Mouse (Mus musculus) heart, adult 2 months (tissue): ENCODE results near the gene Kcnip2. TPM values are rescaled to one million over a fixed set of nuclear protein-coding genes. Genes with fewer than 3 reads are reported as not detected.

ENCODE experiments used
- DNase-seq, 2 experiments: peaks; one replicate each; pipeline ENCODE4 v3.0.0; 2021
- H3K27ac ChIP-seq: fragments of 200-600 bp; 2 replicates; pipeline ENCODE4 v1.8.1; 2022
- H3K27me3 ChIP-seq: fragments of 200-500 bp; 2 replicates; pipeline ENCODE4 v1.6.1; 2012; ENCODE audit warnings: mild to moderate bottlenecking, low read length, inconsistent platforms, mixed read lengths; ENCODE audit not compliant: control insufficient read depth, insufficient read depth
- H3K36me3 ChIP-seq: fragments of 200-500 bp; 2 replicates; pipeline ENCODE4 v1.6.1; 2012; ENCODE audit warnings: low read length, inconsistent platforms; ENCODE audit not compliant: control insufficient read depth, insufficient read depth
- H3K4me1 ChIP-seq: fragments of 200-500 bp; 2 replicates; pipeline ENCODE4 v1.6.1; 2011; ENCODE audit warnings: low read length; ENCODE audit not compliant: control insufficient read depth, insufficient read depth
- H3K4me3 ChIP-seq: fragments of 200-600 bp; 2 replicates; pipeline ENCODE4 v1.8.1; 2022
- H3K79me2 ChIP-seq: fragments of 200-500 bp; replicated peaks from 2 replicates; pipeline ENCODE4 v1.6.1; 2012; ENCODE audit warnings: mild to moderate bottlenecking, inconsistent platforms, low read length, moderate library complexity, mixed read lengths; ENCODE audit not compliant: control insufficient read depth, insufficient read depth
- H3K9ac ChIP-seq: fragments of 200-500 bp; 2 replicates; pipeline ENCODE4 v1.6.1; 2012; ENCODE audit warnings: low read depth, mild to moderate bottlenecking, control low read depth, inconsistent platforms, low read length, mixed read lengths
- CTCF ChIP-seq: fragments of 200-600 bp; IDR thresholded peaks from 2 replicates; pipeline ENCODE4 v1.8.1; 2022; ENCODE audit warnings: antibody characterized with exemption, mild to moderate bottlenecking, moderate library complexity
- EP300 ChIP-seq: fragments of 200-500 bp; IDR thresholded peaks from 2 replicates; pipeline ENCODE4 v1.6.1; 2011; ENCODE audit warnings: low read depth, low read length, control low read depth; ENCODE audit not compliant: insufficient read depth
- POLR2A ChIP-seq: fragments of 200-500 bp; IDR thresholded peaks from 2 replicates; pipeline ENCODE4 v1.6.1; 2011; ENCODE audit warnings: mild to moderate bottlenecking, low read depth, low read length, control low read depth; ENCODE audit not compliant: insufficient read depth
- WGBS: fragments of 180-500 bp; shearing (Covaris S2); methylation state at CpG from one replicate; pipeline ENCODE4 v1.1.7; 2018; 5-methylcytosine and 5-hydroxymethylcytosine counted together
- intact Hi-C: fragments of 180-260 bp; cut with DNase I; formaldehyde crosslinking; loops from one replicate; pipeline ENCODE4 v1.15.1; 2025
- polyA plus RNA-seq: library from polyadenylated mRNA; depleted of rRNA; stranded (reverse); fragments of >200 nt; gene quantifications from 2 replicates; pipeline ENCODE4 v1.2.3, GENCODE M21; 2012
- total RNA-seq, 2 experiments: library from RNA; stranded (reverse); gene quantifications; 2 replicates each; pipeline ENCODE4 v1.2.3; 2021

Kcnip2 gene
- total and polyA plus RNA-seq, 3 experiments: 174 to 216 (median 203) TPM

GRCm38 (mm10) chr19:45747028-45747867 is 68.6 kb downstream of the Kcnip2 start:
- no peak overlapping the region for H3K4me3 ChIP-seq
- TF ChIP-seq POLR2A: no peak
- peak; percentile 83 for TF ChIP-seq CTCF
- 0 out of 2 replicates have a peak, but pooled peaks have one; percentile 68 for TF ChIP-seq EP300
- peak; percentile 78 to 86 for DNase-seq
- WGBS: 41% methylated on average over 11 of the region's 11 CpGs
- peaks cover 9% of the 10 kb centered on the region for H3K4me1 ChIP-seq
- H3K9ac ChIP-seq: no peak overlapping the region
- peaks cover 2% of the 10 kb centered on the region; the same call in 1 of the 2 replicates for H3K36me3 ChIP-seq
- H3K79me2 ChIP-seq: no peaks in the 10 kb centered on the region
- H3K27ac ChIP-seq: no peak overlapping the region
- intact Hi-C loops: loop anchor here (2.0 to 5.0 kb wide), 2 partner anchors 90 to 526 kb away; no protein-coding TSS in a partner anchor
- peaks cover 7% of the 10 kb centered on the region for H3K27me3 ChIP-seq

- Histone ChIP-seq H3K79me2 (no peaks in the 10 kb centered on the region), H3K27me3 (peaks cover 12% of the 10 kb centered on the region), H3K4me3 (peak overlapping the region; percentile 0; the same call in 1 of the 2 replicates), H3K9ac (no peak overlapping the region), H3K36me3 (peaks cover 2% of the 10 kb centered on the region; the same call in 1 of the 2 replicates), H3K4me1 (peaks cover 9% of the 10 kb centered on the region), H3K27ac (no peak overlapping the region)
- DNase-seq: peak; percentile 79 to 85
- intact Hi-C loops: loop anchor here (1.0 to 5.0 kb wide), 3 partner anchors 89 to 526 kb away; no protein-coding TSS in a partner anchor
- peak; percentile 87 for TF ChIP-seq CTCF
- 0 out of 2 replicates have a peak, but pooled peaks have one; percentile 42 for TF ChIP-seq EP300
- TF ChIP-seq POLR2A: no peak
- 12% methylated on average over 29 of the region's 29 CpGs for WGBS
Measured at GRCm38 (mm10) chr19:45746153-45747020, 69.5 kb downstream of the Kcnip2 start.

GRCm38 (mm10) chr19:45745344-45746152 is 70.3 kb downstream of the Kcnip2 start:
- WGBS: 14% methylated on average over 32 of the region's 32 CpGs
- intact Hi-C loops: loop anchor here (1.0 to 5.0 kb wide), 3 partner anchors 88 to 525 kb away; no protein-coding TSS in a partner anchor
- Histone ChIP-seq H3K36me3 (peaks cover 2% of the 10 kb centered on the region; the same call in 1 of the 2 replicates), H3K4me3 (peak overlapping the region; percentile 0; the same call in 1 of the 2 replicates), H3K27ac (no peak overlapping the region), H3K9ac (no peak overlapping the region), H3K27me3 (peaks cover 18% of the 10 kb centered on the region), H3K4me1 (peaks cover 9% of the 10 kb centered on the region), H3K79me2 (no peaks in the 10 kb centered on the region)
- peak in 1 of 2 experiments; percentile 28 for DNase-seq
- TF ChIP-seq EP300: no peak
- no peak for TF ChIP-seq CTCF
- no peak for TF ChIP-seq POLR2A

GRCm38 (mm10) chr19:45743619-45744018 is 72.2 kb downstream of the Kcnip2 start:
- no peak overlapping the region for H3K27ac ChIP-seq
- H3K4me3 ChIP-seq: no peak overlapping the region
- H3K9ac ChIP-seq: no peak overlapping the region
- DNase-seq: no peak
- intact Hi-C loops: no loop called here
- H3K27me3 ChIP-seq: peaks cover 18% of the 10 kb centered on the region
- TF ChIP-seq EP300 (no peak), POLR2A (no peak), CTCF (no peak)
- H3K79me2 ChIP-seq: no peaks in the 10 kb centered on the region
- 59% methylated on average over 7 of the region's 7 CpGs for WGBS
- H3K36me3 ChIP-seq: no peaks in the 10 kb centered on the region
- H3K4me1 ChIP-seq: peaks cover 8% of the 10 kb centered on the region

- no peaks in the 10 kb centered on the region for H3K79me2 ChIP-seq
- TF ChIP-seq EP300 (no peak), POLR2A (no peak)
- no peak overlapping the region for H3K27ac ChIP-seq
- no peak for DNase-seq
- WGBS: 12% methylated on average over 25 of the region's 44 CpGs
- H3K4me3 ChIP-seq: no peak overlapping the region
- peaks cover 3% of the 10 kb centered on the region for H3K4me1 ChIP-seq
- H3K27me3 ChIP-seq: peaks cover 18% of the 10 kb centered on the region
- intact Hi-C loops: no loop called here
- no peaks in the 10 kb centered on the region for H3K36me3 ChIP-seq
- no peak overlapping the region for H3K9ac ChIP-seq
Measured at GRCm38 (mm10) chr19:45742984-45743575, 72.8 kb downstream of the Kcnip2 start.
